Mouse (Mus musculus) midbrain, postnatal 0 days (tissue): ENCODE results near the gene Fig4. TPM values are rescaled to one million over a fixed set of nuclear protein-coding genes. Genes with fewer than 3 reads are reported as not detected.

Source experiments
- ATAC-seq: fragments of 200-750 bp; cut with Nextera tagmentation; 2 replicates; pipeline ENCODE4 v1.8.0; 2017; ENCODE audit warnings: moderate number of reproducible peaks, mild to moderate bottlenecking, moderate TSS enrichment, moderate library complexity; ENCODE audit not compliant: low FRiP score
- DNase-seq: peaks from one replicate; pipeline ENCODE4 v3.0.0-alpha.2; 2015; ENCODE audit warnings: low spot score
- H3K27ac ChIP-seq: fragments of 300-500 bp; sonication (generic); 2 replicates; pipeline ENCODE4 v1.5.1; 2014; ENCODE audit warnings: low read depth, mild to moderate bottlenecking, low read length, mixed read lengths
- H3K27me3 ChIP-seq: fragments of 300-500 bp; sonication (generic); 2 replicates; pipeline ENCODE4 v1.6.1; 2014; ENCODE audit warnings: low read length, control low read depth, mixed read lengths; ENCODE audit not compliant: insufficient read depth
- H3K36me3 ChIP-seq: fragments of 300-500 bp; sonication (generic); 2 replicates; pipeline ENCODE4 v1.6.1; 2014; ENCODE audit warnings: low read length, control low read depth, mixed read lengths; ENCODE audit not compliant: insufficient read depth
- H3K4me1 ChIP-seq: fragments of 300-500 bp; sonication (generic); 2 replicates; pipeline ENCODE4 v1.6.1; 2014; ENCODE audit warnings: mild to moderate bottlenecking, control low read depth, antibody characterized with exemption, low read length, mixed read lengths; ENCODE audit not compliant: insufficient read depth
- H3K4me2 ChIP-seq: fragments of 300-500 bp; sonication (generic); 2 replicates; pipeline ENCODE4 v1.6.1; 2014; ENCODE audit warnings: low read depth, mild to moderate bottlenecking, low read length, mixed read lengths; ENCODE audit not compliant: poor library complexity, severe bottlenecking
- H3K4me3 ChIP-seq: fragments of 300-500 bp; sonication (generic); 2 replicates; pipeline ENCODE4 v1.5.1; 2014; ENCODE audit warnings: low read depth, mild to moderate bottlenecking, low read length, moderate library complexity
- H3K9ac ChIP-seq: fragments of 300-500 bp; sonication (generic); replicated peaks from 2 replicates; pipeline ENCODE4 v1.6.1; 2014; ENCODE audit warnings: mild to moderate bottlenecking, low read length, moderate library complexity, mixed read lengths; ENCODE audit not compliant: poor library complexity, severe bottlenecking
- H3K9me3 ChIP-seq: fragments of 300-500 bp; sonication (generic); 2 replicates; pipeline ENCODE4 v1.6.1; 2016; ENCODE audit warnings: low read length, control low read depth
- CTCF ChIP-seq: IDR thresholded peaks from 2 replicates; pipeline ENCODE4 v1.5.1; 2016; ENCODE audit warnings: antibody characterized with exemption, mild to moderate bottlenecking
- WGBS: fragments of 180-500 bp; shearing (Covaris S2); extraction: QIAGEN DNeasy Blood & Tissue Kit; methylation state at CpG from one replicate; pipeline ENCODE4 v1.1.7; 2014; 5-methylcytosine and 5-hydroxymethylcytosine counted together
- polyA plus RNA-seq: library from polyadenylated mRNA; unstranded; fragments of >200 nt; fragmentation: Nextera tagmentation; extraction: Ambion mirVana; gene quantifications from 2 replicates; pipeline ENCODE4 v1.2.1, GENCODE M21; 2015
- total RNA-seq: library from RNA; depleted of rRNA; stranded (reverse); fragments of >200 nt; gene quantifications from 2 replicates; pipeline ENCODE4 v1.2.3, GENCODE M21; 2014

The Fig4 gene
- total and polyA plus RNA-seq, 2 experiments from 2014 or later: 30.1 to 31.0 TPM

DNA sequence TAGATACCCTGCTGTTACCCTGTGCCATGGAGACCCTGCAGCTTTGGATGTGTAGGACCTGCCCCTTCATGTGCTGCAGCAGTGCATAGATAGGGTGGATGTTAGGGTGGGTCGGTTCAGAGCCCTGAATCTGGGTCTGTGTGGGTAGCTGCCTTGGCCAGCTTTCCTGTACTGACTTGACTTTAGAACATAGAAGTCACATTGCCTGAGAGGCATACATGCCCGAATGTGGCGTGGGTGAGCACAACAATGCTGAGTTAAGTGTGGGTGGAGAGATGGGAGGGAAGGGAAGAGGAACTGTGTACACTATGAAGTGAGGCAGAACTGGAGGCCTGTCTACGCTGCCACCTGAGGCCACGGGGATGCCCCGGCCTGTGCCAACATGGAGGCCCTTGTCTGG, 58.0 kb downstream of the Fig4 start:
- DNase-seq (no peak), ATAC-seq (no peak; the same call in 1 of the 2 replicates)
- WGBS: 92% methylated on average over 6 of the region's 6 CpGs
- Histone ChIP-seq H3K27me3 (no peaks in the 10 kb centered on the region), H3K36me3 (peaks cover 10% of the 10 kb centered on the region), H3K4me2 (no peak overlapping the region), H3K4me3 (no peak overlapping the region), H3K27ac (no peak overlapping the region), H3K9ac (no peak overlapping the region), H3K9me3 (no peaks in the 10 kb centered on the region), H3K4me1 (no peaks in the 10 kb centered on the region)
- TF ChIP-seq CTCF: no peak

DNA sequence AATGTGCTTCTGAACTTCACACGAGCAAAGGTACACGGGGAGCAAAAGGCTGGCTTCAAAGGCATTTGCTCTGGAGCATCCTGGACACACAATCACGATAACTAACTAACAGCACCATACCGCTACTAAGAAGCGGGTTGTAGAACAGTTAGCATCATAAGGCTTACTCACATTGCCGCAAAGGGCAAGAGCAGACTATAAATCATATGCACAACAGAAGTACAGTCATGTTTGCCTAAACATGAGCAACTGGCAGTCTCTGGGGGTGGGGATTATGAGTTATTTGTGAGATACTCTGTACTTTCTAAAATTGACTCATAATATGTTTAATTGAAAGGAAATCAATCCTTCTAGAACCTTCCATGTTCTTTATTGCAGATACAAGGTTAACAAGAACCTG, 59.1 kb downstream of the Fig4 start:
- Histone ChIP-seq H3K36me3 (peaks cover 10% of the 10 kb centered on the region), H3K27me3 (no peaks in the 10 kb centered on the region), H3K9me3 (no peaks in the 10 kb centered on the region), H3K4me1 (no peaks in the 10 kb centered on the region), H3K4me3 (no peak overlapping the region), H3K9ac (no peak overlapping the region), H3K27ac (no peak overlapping the region), H3K4me2 (no peak overlapping the region)
- TF ChIP-seq CTCF: no peak
- ATAC-seq (no peak), DNase-seq (no peak)
- WGBS: 90% methylated on average over 6 of the region's 6 CpGs

DNA sequence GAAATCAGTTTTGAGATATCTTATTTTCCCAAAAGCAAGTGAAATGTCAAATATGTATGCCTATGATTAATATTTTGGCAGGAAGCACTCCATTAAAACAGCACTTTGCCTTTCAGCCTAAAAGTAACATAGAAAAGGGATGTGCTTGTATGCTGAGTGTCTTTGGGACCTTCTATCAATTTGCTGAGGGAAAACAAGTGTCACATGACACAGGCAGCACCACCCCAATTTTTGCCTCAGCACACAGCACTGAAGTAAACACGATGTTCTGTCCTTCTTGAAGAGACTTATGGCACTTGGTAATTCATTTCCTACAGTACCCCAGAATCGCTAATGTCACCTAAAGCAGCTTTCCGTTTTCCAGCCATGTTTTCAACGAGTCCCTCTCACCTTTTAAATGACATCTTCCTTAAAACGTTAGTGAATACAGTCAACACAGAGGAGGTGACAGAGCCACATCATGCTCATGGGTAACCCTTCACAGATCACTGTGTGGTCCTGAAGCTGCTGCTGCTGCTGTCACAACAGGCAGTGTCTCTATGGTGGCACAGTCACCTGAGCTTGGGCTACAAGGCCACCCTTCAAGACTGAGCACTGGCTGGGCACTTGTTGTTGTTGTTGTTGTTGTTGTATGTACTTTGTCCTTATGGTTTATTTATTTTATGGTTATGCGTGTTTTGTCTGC, 61.4 kb downstream of the Fig4 start:
- Histone ChIP-seq H3K27me3 (no peaks in the 10 kb centered on the region), H3K4me2 (no peak overlapping the region), H3K36me3 (peaks cover 21% of the 10 kb centered on the region), H3K4me1 (no peaks in the 10 kb centered on the region), H3K9me3 (no peaks in the 10 kb centered on the region), H3K9ac (no peak overlapping the region), H3K4me3 (no peak overlapping the region), H3K27ac (no peak overlapping the region)
- WGBS: 88% methylated on average over 6 of the region's 6 CpGs
- no peak for TF ChIP-seq CTCF
- no peak for DNase-seq
- no peak for ATAC-seq

DNA sequence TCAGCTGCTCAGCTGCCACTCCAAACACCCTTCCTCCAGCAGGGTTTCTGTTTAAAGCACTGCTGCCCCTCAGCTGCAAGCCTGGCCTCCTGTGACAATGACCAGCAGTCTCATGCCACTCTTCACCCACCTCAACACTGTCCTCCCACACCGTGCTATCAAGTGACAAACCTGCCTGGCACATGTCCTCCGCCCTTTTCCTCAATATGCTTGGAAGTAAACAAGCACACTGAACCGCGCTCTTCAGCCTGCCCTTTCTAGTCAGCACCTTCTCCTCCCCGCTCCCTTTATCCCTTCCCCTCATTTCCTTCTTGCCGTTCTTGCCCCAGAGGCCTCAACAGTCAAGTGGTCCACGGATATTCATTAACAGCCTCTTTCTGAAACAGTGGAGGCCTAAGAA, 62.0 kb downstream of the Fig4 start:
- ATAC-seq (no peak), DNase-seq (no peak)
- Histone ChIP-seq H3K4me2 (no peak overlapping the region), H3K27ac (no peak overlapping the region), H3K4me1 (no peaks in the 10 kb centered on the region), H3K36me3 (peaks cover 21% of the 10 kb centered on the region), H3K9ac (no peak overlapping the region), H3K27me3 (no peaks in the 10 kb centered on the region), H3K9me3 (no peaks in the 10 kb centered on the region), H3K4me3 (no peak overlapping the region)
- 75% methylated on average over 7 of the region's 7 CpGs for WGBS
- no peak for TF ChIP-seq CTCF

DNA sequence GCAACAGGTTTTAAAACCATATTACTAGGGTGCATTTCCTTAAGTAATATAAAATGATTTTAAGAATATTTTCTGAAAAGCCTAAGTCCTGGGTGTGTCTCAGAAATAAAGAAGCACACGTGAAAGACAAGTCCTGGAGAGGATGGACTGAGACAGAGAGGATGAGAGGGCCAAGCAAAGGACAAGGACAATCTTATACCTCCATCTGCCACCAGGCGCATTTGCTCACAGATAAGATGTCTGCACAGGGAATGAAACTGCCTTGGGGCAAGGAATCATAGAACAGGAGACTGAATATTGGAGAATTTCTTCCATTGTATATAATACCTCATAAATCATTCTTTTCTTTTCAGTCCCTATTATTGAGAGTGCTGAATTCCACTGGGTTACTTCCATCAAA, 67.0 kb downstream of the Fig4 start:
- no peak for DNase-seq
- H3K27ac ChIP-seq: no peak overlapping the region
- no peaks in the 10 kb centered on the region for H3K9me3 ChIP-seq
- no peak overlapping the region for H3K4me3 ChIP-seq
- no peaks in the 10 kb centered on the region for H3K4me1 ChIP-seq
- H3K9ac ChIP-seq: no peak overlapping the region
- H3K4me2 ChIP-seq: no peak overlapping the region
- no peak for TF ChIP-seq CTCF
- no peak for ATAC-seq
- peaks cover 20% of the 10 kb centered on the region for H3K36me3 ChIP-seq
- H3K27me3 ChIP-seq: no peaks in the 10 kb centered on the region
- 77% methylated on average over 2 of the region's 2 CpGs for WGBS

GRCm38 (mm10) chr10:41235584-41235983, 67.5 kb downstream of the Fig4 start:
- Histone ChIP-seq H3K4me3 (no peak overlapping the region), H3K36me3 (peaks cover 20% of the 10 kb centered on the region), H3K9me3 (no peaks in the 10 kb centered on the region), H3K4me1 (no peaks in the 10 kb centered on the region), H3K27me3 (no peaks in the 10 kb centered on the region), H3K4me2 (no peak overlapping the region), H3K27ac (no peak overlapping the region), H3K9ac (no peak overlapping the region)
- no peak for DNase-seq
- ATAC-seq: no peak
- TF ChIP-seq CTCF: no peak
- WGBS: 82% methylated on average over 3 of the region's 3 CpGs
